Mouse (Mus musculus) adrenal gland, postnatal 4 days (tissue): ENCODE data around the gene Tmprss7. TPM values are rescaled to one million over a fixed set of nuclear protein-coding genes. Genes with fewer than 3 reads are reported as not detected.

ENCODE experiments used
- DNase-seq, 2 experiments: peaks; one replicate each; pipeline ENCODE4 v3.0.0; 2021 to 2022; ENCODE audit warnings: low spot score in 2 of 2, mixed read lengths in 2 of 2
- total RNA-seq, 2 experiments: library from RNA; stranded (reverse); gene quantifications; 2 replicates each; pipeline ENCODE4 v1.2.3; 2021

The Tmprss7 gene
- total RNA-seq, 2 experiments from 2014 or later = 0.11 to 0.17 TPM

- DNase-seq = no peak
These were observed 6.6 kb downstream of the Tmprss7 start for GRCm38 (mm10) chr16:45686833-45687232.

GRCm38 (mm10) chr16:45685295-45685694 lies 8.2 kb downstream of the Tmprss7 start:
- no peak for DNase-seq

GRCm38 (mm10) chr16:45684815-45685214 lies 8.6 kb downstream of the Tmprss7 start:
- DNase-seq = peak; percentile 54 to 61

- DNase-seq = no peak
These were observed 17.0 kb downstream of the Tmprss7 start for GRCm38 (mm10) chr16:45676462-45676861.

GRCm38 (mm10) chr16:45670005-45670404 lies 23.5 kb downstream of the Tmprss7 start:
- DNase-seq = no peak

- DNase-seq = no peak
These were observed 25.3 kb downstream of the Tmprss7 start for GRCm38 (mm10) chr16:45668178-45668577.

- DNase-seq = no peak
These were observed 27.3 kb downstream of the Tmprss7 start for GRCm38 (mm10) chr16:45666136-45666535.

GRCm38 (mm10) chr16:45662381-45662780 lies 31.1 kb downstream of the Tmprss7 start:
- DNase-seq = no peak

GRCm38 (mm10) chr16:45659596-45659995 lies 33.9 kb downstream of the Tmprss7 start:
- DNase-seq = no peak

- no peak for DNase-seq
These were observed 35.2 kb downstream of the Tmprss7 start for GRCm38 (mm10) chr16:45658248-45658647.

GRCm38 (mm10) chr16:45657574-45658159 lies 35.8 kb downstream of the Tmprss7 start:
- no peak for DNase-seq

GRCm38 (mm10) chr16:45654465-45654864 lies 39.0 kb downstream of the Tmprss7 start:
- DNase-seq = no peak

GRCm38 (mm10) chr16:45653934-45654332 lies 39.5 kb downstream of the Tmprss7 start, which contains the start of gene BC016579:
Gene BC016579 (minus strand): TSS chr16:45654068.
- DNase-seq = no peak

- no peak for DNase-seq
These were observed 40.2 kb downstream of the Tmprss7 start for GRCm38 (mm10) chr16:45653009-45653933.

GRCm38 (mm10) chr16:45651497-45651896 lies 42.0 kb downstream of the Tmprss7 start:
- no peak for DNase-seq

- DNase-seq = no peak
These were observed 49.1 kb downstream of the Tmprss7 start for GRCm38 (mm10) chr16:45644380-45644779.

- no peak for DNase-seq
These were observed 49.5 kb downstream of the Tmprss7 start for GRCm38 (mm10) chr16:45643944-45644343.

GRCm38 (mm10) chr16:45641301-45641700 lies 52.2 kb downstream of the Tmprss7 start:
- DNase-seq = no peak

- no peak for DNase-seq
These were observed 53.2 kb downstream of the Tmprss7 start for GRCm38 (mm10) chr16:45640070-45640762.

GRCm38 (mm10) chr16:45635826-45636225 lies 57.6 kb downstream of the Tmprss7 start:
- no peak for DNase-seq

GRCm38 (mm10) chr16:45632420-45632819 lies 61.0 kb downstream of the Tmprss7 start:
- no peak for DNase-seq
